Mouse (Mus musculus) liver, adult 2 months (tissue): Measurements from ENCODE around the gene Ptcra. TPM values are rescaled to one million over a fixed set of nuclear protein-coding genes. Genes with fewer than 3 reads are reported as not detected.
"Not testable (repeated sequence)": the region's sequence is repeated elsewhere in the genome, so short reads cannot be mapped to it uniquely, and the experiment has no call there.

Experiments used
- DNase-seq: peaks from one replicate; pipeline ENCODE4 v3.0.0-alpha.2; 2011; ENCODE audit warnings: low read depth, low spot score; ENCODE audit errors: extremely low read depth
- H3K27ac ChIP-seq: fragments of 200-500 bp; replicated peaks from 2 replicates; pipeline ENCODE4 v1.5.1; 2012; ENCODE audit warnings: low read depth, mild to moderate bottlenecking, control low read depth, inconsistent platforms, low read length; ENCODE audit not compliant: insufficient read depth
- H3K27me3 ChIP-seq: fragments of 200-500 bp; 2 replicates; pipeline ENCODE4 v1.6.1; 2012; ENCODE audit warnings: mild to moderate bottlenecking, moderate library complexity, low read length, inconsistent platforms; ENCODE audit not compliant: control insufficient read depth, insufficient read depth
- H3K36me3 ChIP-seq: fragments of 200-500 bp; 2 replicates; pipeline ENCODE4 v1.6.1; 2012; ENCODE audit warnings: low read length, inconsistent platforms; ENCODE audit not compliant: control insufficient read depth, insufficient read depth
- H3K4me1 ChIP-seq: fragments of 200-500 bp; 2 replicates; pipeline ENCODE4 v1.6.1; 2011; ENCODE audit warnings: low read length; ENCODE audit not compliant: control insufficient read depth, insufficient read depth
- H3K4me3 ChIP-seq: fragments of 200-500 bp; 2 replicates; pipeline ENCODE4 v1.5.1; 2011; ENCODE audit warnings: low read depth, mild to moderate bottlenecking, control low read depth, low read length, moderate library complexity; ENCODE audit not compliant: insufficient read depth
- H3K79me2 ChIP-seq: fragments of 200-500 bp; 2 replicates; pipeline ENCODE4 v1.6.1; 2012; ENCODE audit warnings: inconsistent platforms, mild to moderate bottlenecking, low read length, moderate library complexity; ENCODE audit not compliant: control insufficient read depth, insufficient read depth
- H3K9ac ChIP-seq: fragments of 200-500 bp; 2 replicates; pipeline ENCODE4 v1.6.1; 2012; ENCODE audit warnings: low read depth, mild to moderate bottlenecking, control low read depth, inconsistent platforms, low read length
- CTCF ChIP-seq: fragments of 200-500 bp; IDR thresholded peaks from 2 replicates; pipeline ENCODE4 v1.5.1; 2011; ENCODE audit warnings: low read depth, low read length, control low read depth
- POLR2A ChIP-seq: fragments of 200-500 bp; IDR thresholded peaks from 2 replicates; pipeline ENCODE4 v1.6.1; 2011; ENCODE audit warnings: low read length, control low read depth; ENCODE audit not compliant: insufficient read depth; ENCODE audit errors: extremely low read depth
- WGBS: fragments of 180-500 bp; shearing (Covaris S2); methylation state at CpG from one replicate; pipeline ENCODE4 v1.1.7; 2018; 5-methylcytosine and 5-hydroxymethylcytosine counted together
- polyA plus RNA-seq: library from polyadenylated mRNA; depleted of rRNA; stranded (reverse); fragments of >200 nt; gene quantifications from 2 replicates; pipeline ENCODE4 v1.2.3, GENCODE M21; 2012
- total RNA-seq: library from RNA; depleted of rRNA; stranded (reverse); fragments of >200 nt; gene quantifications from 2 replicates; pipeline ENCODE4 v1.2.3, GENCODE M21; 2014

Gene Ptcra
- total and polyA plus RNA-seq, 2 experiments = 0.06 TPM; not detected in 1

DNA sequence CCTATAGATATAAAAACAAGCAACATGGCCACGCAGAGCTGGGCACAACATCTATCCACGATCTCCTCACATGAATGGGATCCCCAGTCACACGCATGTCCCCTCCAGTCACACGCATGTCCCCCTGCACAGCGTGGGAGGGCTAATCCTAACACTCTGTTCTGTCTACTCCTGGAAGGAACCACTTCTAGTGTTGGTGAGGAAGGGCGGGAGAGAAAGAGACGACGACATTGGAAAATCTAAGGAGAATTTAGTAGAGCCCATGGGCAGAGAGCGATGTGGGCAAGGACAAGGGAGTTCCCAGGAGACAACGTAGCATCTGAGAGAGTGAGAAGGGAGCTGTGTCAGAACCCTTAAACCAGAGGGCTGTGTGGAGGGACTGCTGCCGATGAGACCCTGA lies 7.0 kb upstream of the Ptcra start:
- Histone ChIP-seq H3K27me3 (no peaks in the 10 kb centered on the region), H3K79me2 (peaks cover 3% of the 10 kb centered on the region; the same call in 1 of the 2 replicates), H3K4me1 (peaks cover 6% of the 10 kb centered on the region), H3K27ac (no peak overlapping the region), H3K4me3 (no peak overlapping the region), H3K9ac (no peak overlapping the region), H3K36me3 (peaks cover 6% of the 10 kb centered on the region; the same call in 1 of the 2 replicates)
- TF ChIP-seq POLR2A (no peak), CTCF (no peak)
- no peak for DNase-seq
- WGBS = 94% methylated on average over 11 of the region's 11 CpGs

DNA sequence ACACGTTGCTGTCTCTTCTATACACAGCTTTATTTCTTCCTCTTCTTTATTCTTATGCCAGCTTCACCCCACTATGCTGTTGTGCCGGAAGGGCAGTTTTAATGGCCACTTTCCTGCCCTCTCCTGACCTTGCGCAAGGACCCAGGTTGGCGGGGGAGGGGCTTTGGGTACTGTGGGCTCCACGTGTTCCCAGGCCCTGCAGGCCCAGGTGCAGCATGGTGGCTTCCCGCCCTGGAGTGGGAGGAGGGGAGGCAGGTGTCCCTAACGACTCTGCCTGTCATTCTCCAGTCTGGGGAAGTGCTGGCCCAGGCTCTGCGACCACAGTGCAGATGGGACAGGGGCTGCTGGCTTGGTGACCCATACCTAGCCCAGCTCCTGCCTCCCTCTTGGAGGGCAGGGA lies 4.4 kb upstream of the Ptcra start:
- no peak for DNase-seq
- peaks cover 2% of the 10 kb centered on the region; the same call in 1 of the 2 replicates for H3K4me1 ChIP-seq

DNA sequence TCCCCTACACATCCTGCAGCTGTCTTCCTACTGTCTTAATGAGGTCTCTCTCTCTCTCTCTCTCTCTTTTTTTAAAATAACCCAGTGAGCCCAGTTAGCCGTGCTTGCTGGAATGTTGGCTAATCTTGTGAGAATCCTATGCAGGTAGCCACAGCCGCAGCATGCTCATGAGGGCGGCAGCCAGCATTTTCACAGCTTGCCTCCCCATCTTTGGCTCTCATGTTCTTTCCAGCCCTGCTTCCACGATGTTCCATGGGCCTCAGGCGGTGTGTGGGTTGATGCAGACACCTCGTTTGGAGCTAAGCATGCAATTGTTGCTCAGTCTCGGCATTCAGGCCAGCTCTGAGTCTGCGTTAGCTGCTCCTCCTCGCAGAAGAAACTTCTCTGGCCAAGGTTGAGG lies 1.4 kb upstream of the Ptcra start:
- H3K27me3 ChIP-seq, H3K4me3 ChIP-seq, H3K79me2 ChIP-seq, H3K27ac ChIP-seq, H3K9ac ChIP-seq, DNase-seq, H3K36me3 ChIP-seq, H3K4me1 ChIP-seq: not testable (repeated sequence)
- 72% methylated on average over 9 of the region's 9 CpGs for WGBS

More for the DNA sequence above, 4.4 kb upstream of the Ptcra start:
- H3K4me3 ChIP-seq = no peak overlapping the region
- TF ChIP-seq POLR2A = no peak
- TF ChIP-seq CTCF = no peak
- no peaks in the 10 kb centered on the region for H3K27me3 ChIP-seq
- peaks cover 2% of the 10 kb centered on the region; the same call in 1 of the 2 replicates for H3K79me2 ChIP-seq
- 42% methylated on average over 8 of the region's 8 CpGs for WGBS
- no peak overlapping the region for H3K27ac ChIP-seq
- H3K36me3 ChIP-seq = no peaks in the 10 kb centered on the region
- H3K9ac ChIP-seq = 0 out of 2 replicates have a peak overlapping the region, but pooled peaks have one; percentile 2

DNA sequence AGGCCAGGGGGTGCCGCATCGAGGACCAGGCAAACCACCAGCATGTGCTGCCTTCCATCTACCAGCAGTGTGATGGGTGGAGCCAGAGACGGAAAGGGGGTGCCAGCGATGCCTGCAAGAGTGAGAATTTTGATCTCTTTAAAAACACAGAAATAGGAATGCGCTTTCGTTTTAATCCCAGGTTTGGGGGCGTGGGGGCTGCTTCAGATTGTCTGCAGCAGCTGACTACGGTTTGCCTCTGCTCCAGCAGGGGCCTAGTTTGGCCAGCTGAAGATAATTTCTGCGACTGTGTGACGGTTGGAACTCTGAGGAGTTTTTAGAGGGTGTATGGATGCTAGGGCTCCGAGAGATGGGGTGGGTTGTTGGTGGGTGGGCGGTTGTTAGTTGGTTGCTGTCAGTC lies 4.8 kb downstream of the Ptcra start:
- DNase-seq = no peak
- WGBS = 91% methylated on average over 12 of the region's 12 CpGs
- TF ChIP-seq CTCF (no peak), POLR2A (no peak)
- Histone ChIP-seq H3K9ac (no peak overlapping the region), H3K4me3 (no peak overlapping the region), H3K27ac (no peak overlapping the region), H3K27me3 (no peaks in the 10 kb centered on the region), H3K4me1 (no peaks in the 10 kb centered on the region), H3K79me2 (no peaks in the 10 kb centered on the region), H3K36me3 (no peaks in the 10 kb centered on the region)

DNA sequence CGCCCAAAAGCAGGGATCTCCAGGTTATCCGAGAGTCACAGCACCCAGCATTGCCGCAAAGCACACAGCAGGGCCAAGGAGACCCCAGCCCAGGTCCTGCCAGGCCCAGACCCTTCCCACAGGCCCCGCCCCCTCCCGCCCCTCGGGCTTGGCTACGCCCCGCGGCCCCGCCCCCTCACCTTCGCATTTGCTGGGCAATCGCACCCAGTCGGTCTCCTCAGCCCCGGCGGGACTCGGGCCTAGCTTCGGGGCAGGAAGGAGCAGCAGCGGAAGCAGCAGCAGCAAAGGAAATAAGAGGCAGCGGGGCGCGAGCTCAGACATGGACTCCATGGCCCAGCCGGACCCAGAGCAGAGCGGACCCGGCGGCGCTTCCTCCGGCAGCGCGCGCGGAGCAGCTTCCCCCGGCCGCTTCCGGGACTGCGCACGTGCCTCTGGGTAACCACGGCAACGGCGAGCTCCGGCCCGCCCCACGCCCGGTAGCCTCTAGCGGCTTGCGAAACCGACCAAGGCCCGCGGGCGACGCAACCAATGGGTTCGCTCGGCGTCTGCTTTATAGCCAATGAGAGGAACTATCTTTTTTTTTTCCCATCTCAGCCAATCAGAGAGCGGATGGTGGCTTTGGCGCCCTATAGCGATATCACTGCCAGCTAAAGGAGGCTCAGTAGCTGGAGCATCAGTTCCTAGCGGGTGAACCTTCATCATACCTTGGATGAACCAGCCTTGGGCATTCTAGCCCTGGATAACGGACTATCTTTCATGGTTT lies 11.5 kb downstream of the Ptcra start, which contains the start of gene Cnpy3:
Gene Cnpy3, minus strand, starts transcription at position 421 of the 763 bp plus-strand sequence.
- peaks cover 7% of the 10 kb centered on the region for H3K4me1 ChIP-seq
- peak; percentile 92 for DNase-seq
- peak within 1 kb of the TSS; percentile 89 for H3K9ac ChIP-seq
- peaks cover 11% of the 10 kb centered on the region; the same call in 1 of the 2 replicates for H3K79me2 ChIP-seq
- WGBS = under 1% methylated on average over 58 of the region's 58 CpGs
- TF ChIP-seq POLR2A (peak; percentile 70; the same call in 1 of the 2 replicates), CTCF (no peak)
- H3K4me3 ChIP-seq = peak within 1 kb of the TSS; percentile 89
- no peaks in the 10 kb centered on the region for H3K27me3 ChIP-seq
- peak within 1 kb of the TSS; percentile 87 for H3K27ac ChIP-seq
- peaks cover 1% of the 10 kb centered on the region; the same call in 1 of the 2 replicates for H3K36me3 ChIP-seq
